Mouse (Mus musculus) intestine, embryonic 16.5 days (tissue): ENCODE data around the gene Gcgr. TPM values are rescaled to one million over a fixed set of nuclear protein-coding genes. Genes with fewer than 3 reads are reported as not detected.

Source experiments
- ATAC-seq: fragments of 200-750 bp; cut with Nextera tagmentation; 2 replicates; pipeline ENCODE4 v1.8.0; 2017; ENCODE audit warnings: moderate TSS enrichment, moderate library complexity
- H3K27ac ChIP-seq: fragments of 300-500 bp; sonication (generic); 2 replicates; pipeline ENCODE4 v1.5.1; 2014; ENCODE audit warnings: mild to moderate bottlenecking, low read length
- H3K27me3 ChIP-seq: fragments of 300-500 bp; sonication (generic); replicated peaks from 2 replicates; pipeline ENCODE4 v1.6.1; 2014; ENCODE audit warnings: low read length, control low read depth, mixed read lengths; ENCODE audit not compliant: control insufficient read depth, insufficient read depth
- H3K36me3 ChIP-seq: fragments of 300-500 bp; sonication (generic); 2 replicates; pipeline ENCODE4 v1.6.1; 2014; ENCODE audit warnings: low read length, control low read depth; ENCODE audit not compliant: control insufficient read depth, insufficient read depth
- H3K4me1 ChIP-seq: fragments of 300-500 bp; sonication (generic); 2 replicates; pipeline ENCODE4 v1.6.1; 2014; ENCODE audit warnings: low read length, control low read depth, mixed read lengths; ENCODE audit not compliant: control insufficient read depth, insufficient read depth
- H3K4me2 ChIP-seq: fragments of 300-500 bp; sonication (generic); 2 replicates; pipeline ENCODE4 v1.6.1; 2014; ENCODE audit warnings: low read depth, low read length, control low read depth
- H3K4me3 ChIP-seq: fragments of 300-500 bp; sonication (generic); 2 replicates; pipeline ENCODE4 v1.5.1; 2014; ENCODE audit warnings: mild to moderate bottlenecking, low read length
- H3K9ac ChIP-seq: fragments of 300-500 bp; sonication (generic); 2 replicates; pipeline ENCODE4 v1.6.1; 2014; ENCODE audit warnings: low read depth, low read length
- H3K9me3 ChIP-seq: fragments of 300-500 bp; sonication (generic); 2 replicates; pipeline ENCODE4 v1.6.1; 2016; ENCODE audit warnings: low read length, control low read depth; ENCODE audit not compliant: control insufficient read depth
- WGBS: fragments of 180-500 bp; shearing (Covaris S2); extraction: QIAGEN DNeasy Blood & Tissue Kit; methylation state at CpG from one replicate; pipeline ENCODE4 v1.1.7; 2014; 5-methylcytosine and 5-hydroxymethylcytosine counted together
- polyA plus RNA-seq: library from polyadenylated mRNA; unstranded; fragments of >200 nt; fragmentation: Nextera tagmentation; extraction: Ambion mirVana; gene quantifications from 2 replicates; pipeline ENCODE4 v1.2.1, GENCODE M21; 2015

The Gcgr gene
- polyA plus RNA-seq, 1 experiment from 2014 or later = 0.76 TPM

- no peaks in the 10 kb centered on the region for H3K9me3 ChIP-seq
- WGBS = 6% methylated on average over 11 of the region's 11 CpGs
- peak overlapping the region; percentile 96 for H3K9ac ChIP-seq
- H3K4me2 ChIP-seq = peak overlapping the region; percentile 60
- peak overlapping the region; percentile 81 for H3K4me3 ChIP-seq
- H3K27me3 ChIP-seq = no peaks in the 10 kb centered on the region
- H3K36me3 ChIP-seq = peaks cover 13% of the 10 kb centered on the region
- peaks cover 31% of the 10 kb centered on the region for H3K4me1 ChIP-seq
- 0 out of 2 replicates have a peak, but pooled peaks have one; percentile 1 for ATAC-seq
- H3K27ac ChIP-seq = peak overlapping the region; percentile 92
Observed at GRCm38 (mm10) chr11:120571754-120572416, 41.4 kb downstream of the Gcgr start.

GRCm38 (mm10) chr11:120572417-120572751, 41.9 kb downstream of the Gcgr start:
- WGBS = 0% methylated on average over 23 of the region's 24 CpGs
- Histone ChIP-seq H3K9me3 (no peaks in the 10 kb centered on the region), H3K27ac (peak overlapping the region; percentile 92), H3K4me3 (peak overlapping the region; percentile 81), H3K27me3 (no peaks in the 10 kb centered on the region), H3K4me2 (peak overlapping the region; percentile 60), H3K9ac (peak overlapping the region; percentile 96), H3K4me1 (peaks cover 35% of the 10 kb centered on the region), H3K36me3 (peaks cover 13% of the 10 kb centered on the region)
- peak; percentile 17 for ATAC-seq

- under 1% methylated on average over 88 of the region's 94 CpGs for WGBS
- peak; percentile 95 for ATAC-seq
- peaks cover 37% of the 10 kb centered on the region for H3K4me1 ChIP-seq
Observed at GRCm38 (mm10) chr11:120572752-120573584, 42.5 kb downstream of the Gcgr start, which contains the start of gene P4hb. TSS of gene P4hb (minus strand) at chr11:120573253.

GRCm38 (mm10) chr11:120573585-120574277, 43.2 kb downstream of the Gcgr start:
- Histone ChIP-seq H3K4me2 (peak overlapping the region; percentile 71), H3K9ac (peak overlapping the region; percentile 96), H3K4me1 (peaks cover 44% of the 10 kb centered on the region), H3K27ac (peak overlapping the region; percentile 98), H3K27me3 (no peaks in the 10 kb centered on the region), H3K9me3 (no peaks in the 10 kb centered on the region), H3K4me3 (peak overlapping the region; percentile 81), H3K36me3 (peaks cover 26% of the 10 kb centered on the region)
- no peak for ATAC-seq
- under 1% methylated on average over 23 of the region's 23 CpGs for WGBS

More at GRCm38 (mm10) chr11:120572752-120573584, 42.5 kb downstream of the Gcgr start, which contains the start of gene P4hb:
- Histone ChIP-seq H3K9me3 (no peaks in the 10 kb centered on the region), H3K27ac (peak within 1 kb of the TSS; percentile 98), H3K4me2 (peak within 1 kb of the TSS; percentile 71), H3K9ac (peak within 1 kb of the TSS; percentile 96), H3K27me3 (no peaks in the 10 kb centered on the region), H3K4me3 (peak within 1 kb of the TSS; percentile 81), H3K36me3 (peaks cover 18% of the 10 kb centered on the region)

- Histone ChIP-seq H3K4me1 (peaks cover 50% of the 10 kb centered on the region), H3K27me3 (no peaks in the 10 kb centered on the region), H3K4me3 (peak overlapping the region; percentile 81), H3K4me2 (peak overlapping the region; percentile 71), H3K36me3 (peaks cover 31% of the 10 kb centered on the region), H3K27ac (peak overlapping the region; percentile 55), H3K9ac (peak overlapping the region; percentile 96), H3K9me3 (no peaks in the 10 kb centered on the region)
- no peak for ATAC-seq
- 38% methylated on average over 5 of the region's 5 CpGs for WGBS
Observed at GRCm38 (mm10) chr11:120574278-120574600, 43.7 kb downstream of the Gcgr start.

- no peak overlapping the region for H3K4me3 ChIP-seq
- no peak overlapping the region; the same call in 1 of the 2 replicates for H3K27ac ChIP-seq
- H3K4me1 ChIP-seq = peaks cover 58% of the 10 kb centered on the region
- H3K9ac ChIP-seq = peak overlapping the region; percentile 96; the same call in 1 of the 2 replicates
- no peak overlapping the region for H3K4me2 ChIP-seq
- WGBS = 79% methylated on average over 2 of the region's 2 CpGs
- H3K36me3 ChIP-seq = peaks cover 30% of the 10 kb centered on the region
- no peaks in the 10 kb centered on the region for H3K9me3 ChIP-seq
- H3K27me3 ChIP-seq = no peaks in the 10 kb centered on the region
- ATAC-seq = no peak
Observed at GRCm38 (mm10) chr11:120575046-120575445, 44.5 kb downstream of the Gcgr start.

GRCm38 (mm10) chr11:120575940-120576339, 45.4 kb downstream of the Gcgr start:
- H3K9me3 ChIP-seq = no peaks in the 10 kb centered on the region
- H3K9ac ChIP-seq = peak overlapping the region; percentile 40; the same call in 1 of the 2 replicates
- no peak overlapping the region for H3K4me3 ChIP-seq
- peaks cover 23% of the 10 kb centered on the region for H3K36me3 ChIP-seq
- 0 out of 2 replicates have a peak overlapping the region, but pooled peaks have one; percentile 30 for H3K4me2 ChIP-seq
- no peaks in the 10 kb centered on the region for H3K27me3 ChIP-seq
- H3K4me1 ChIP-seq = peaks cover 55% of the 10 kb centered on the region
- ATAC-seq = no peak
- H3K27ac ChIP-seq = peak overlapping the region; percentile 94

- WGBS = 73% methylated on average over 3 of the region's 3 CpGs
- Histone ChIP-seq H3K27ac (peak overlapping the region; percentile 96), H3K9ac (peak overlapping the region; percentile 50)
Observed at GRCm38 (mm10) chr11:120576365-120576981, 46.0 kb downstream of the Gcgr start.

More at GRCm38 (mm10) chr11:120576365-120576981, 46.0 kb downstream of the Gcgr start:
- Histone ChIP-seq H3K27me3 (no peaks in the 10 kb centered on the region), H3K4me3 (peak overlapping the region; percentile 23), H3K9me3 (no peaks in the 10 kb centered on the region), H3K4me1 (peaks cover 50% of the 10 kb centered on the region), H3K4me2 (peak overlapping the region; percentile 44), H3K36me3 (peaks cover 20% of the 10 kb centered on the region)
- ATAC-seq = peak; percentile 24
